Mouse (Mus musculus) embryonic fibroblast, embryonic 13.5 days (primary cell): ENCODE data around the gene Glis2.
A peak's percentile ranks its signal among the peaks of the same experiment; 100 is the strongest.

Experiments used
- CTCF ChIP-seq: IDR thresholded peaks from 2 replicates; pipeline ENCODE4 v1.5.1; 2011; ENCODE audit warnings: mild to moderate bottlenecking, control low read depth, low read length, moderate library complexity, borderline replicate concordance; ENCODE audit not compliant: insufficient read depth
- POLR2A ChIP-seq: IDR thresholded peaks from 2 replicates; pipeline ENCODE4 v1.6.1; 2011; ENCODE audit warnings: low read depth, mild to moderate bottlenecking, control low read depth, low read length, moderate library complexity

DNA sequence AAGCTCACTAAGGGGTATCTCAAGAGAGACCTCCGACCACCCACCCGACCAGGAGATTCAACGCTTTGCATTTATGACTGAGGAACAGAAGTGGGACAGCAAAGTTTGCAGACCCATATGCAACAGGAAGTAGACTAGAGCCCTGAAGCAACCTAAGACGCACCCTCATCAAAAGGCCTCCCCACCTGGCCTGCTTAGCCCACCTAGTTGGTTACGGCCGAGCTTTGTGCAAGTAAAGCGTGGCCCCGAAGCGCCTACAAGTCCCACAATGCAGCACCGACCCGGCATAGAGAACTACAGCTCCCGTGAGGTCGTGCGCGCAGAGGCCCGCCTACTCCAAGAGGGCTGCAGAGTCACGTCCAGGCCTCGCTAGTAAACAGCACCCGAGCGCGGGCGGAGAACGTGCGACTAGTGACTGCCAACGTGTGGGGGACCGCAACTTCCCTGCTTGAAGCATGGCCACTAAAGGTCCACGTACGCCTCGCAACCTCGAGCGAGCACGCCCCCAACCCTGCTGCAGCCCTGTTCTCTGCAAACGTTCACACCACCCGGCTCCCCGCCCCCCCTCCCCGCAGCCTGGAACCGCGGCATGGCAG lies 36.0 kb upstream of the Glis2 start:
- TF ChIP-seq CTCF = no peak
- peak; percentile 85; the same call in 1 of the 2 replicates for TF ChIP-seq POLR2A
